Mouse (Mus musculus): ENCODE measurements around the gene Rora.

DNA sequence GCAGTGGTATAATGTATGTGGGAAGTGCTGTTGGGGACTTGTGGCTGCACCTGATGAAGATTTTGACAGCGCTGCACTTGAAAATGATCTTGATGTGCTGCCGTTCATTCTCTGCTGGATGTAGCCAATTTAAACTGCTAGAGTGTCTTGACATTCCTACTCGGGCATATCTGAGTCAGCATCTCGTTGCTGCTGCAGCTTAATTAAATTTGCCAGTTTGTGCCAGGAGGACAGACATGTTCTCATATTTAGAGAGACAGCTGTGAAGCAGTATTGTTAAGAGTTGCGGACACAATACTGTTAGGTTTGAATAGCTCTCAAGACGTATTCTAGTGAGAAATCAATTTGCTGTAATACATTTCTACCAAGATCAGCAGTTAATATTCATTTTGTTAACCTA lies 751.1 kb downstream of the Rora start:
- no peak for TF ChIP-seq NANOG (IDR thresholded peaks at IDR 0.05; ENCODE audit: borderline replicate concordance, low read length)
- TF ChIP-seq CTCF (conservative IDR thresholded peaks at IDR 0.05; ENCODE audit: low read length) = no peak

Data from E14TG2a.4 (cell line).